Mouse (Mus musculus): ENCODE measurements around the gene Cdk8. TPM values are rescaled to one million over a fixed set of nuclear protein-coding genes. Genes with fewer than 3 reads are reported as not detected.

Cdk8 gene
- polyA plus RNA-seq, 1 experiment from 2014 or later: 41.5 TPM

DNA sequence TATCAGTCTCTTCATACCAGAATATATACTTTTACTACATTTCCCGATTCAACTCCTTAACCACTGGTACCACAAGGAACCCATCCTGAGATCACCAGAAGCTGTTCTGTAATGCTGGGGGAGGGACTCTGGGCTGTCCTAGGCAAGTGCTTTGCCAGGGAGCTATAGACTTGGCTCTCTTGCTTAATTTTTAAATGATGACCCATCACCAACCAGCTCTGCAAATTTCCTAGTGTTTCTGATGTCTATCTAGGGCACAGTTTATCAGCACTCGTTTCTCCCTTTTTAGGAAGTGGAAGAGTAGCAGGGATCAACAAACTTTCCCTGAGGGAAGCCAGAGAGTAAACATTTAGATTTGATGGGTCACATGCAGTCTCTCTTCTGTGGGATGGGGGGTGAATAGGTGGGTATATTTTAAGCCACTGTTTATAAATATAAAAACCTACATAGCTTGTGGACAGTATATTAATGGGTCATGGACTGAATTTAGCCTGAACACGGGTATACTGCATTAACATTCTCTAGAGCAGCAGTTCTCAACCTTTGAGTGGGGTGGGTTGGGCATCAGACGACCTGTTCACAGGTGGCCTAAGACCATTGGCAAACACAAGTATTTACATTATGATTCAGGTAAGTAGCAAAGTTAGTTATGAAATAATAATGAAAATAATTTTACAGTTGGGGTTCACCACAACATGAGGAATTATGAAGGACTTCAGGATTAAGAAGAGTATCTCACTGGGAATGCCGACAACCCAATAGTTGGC, 20.8 kb downstream of the Cdk8 start:
- WGBS: 89% methylated on average over 5 of the region's 5 CpGs
- ATAC-seq (replicated peaks; ENCODE audit: low FRiP score) (no peak), DNase-seq (ENCODE audit: low spot score) (no peak)
- Histone ChIP-seq H3K36me3 (ENCODE audit: control insufficient read depth, insufficient read depth, low read length) (no peaks in the 10 kb centered on the region), H3K4me1 (replicated peaks; ENCODE audit: control insufficient read depth, insufficient read depth, low read length) (no peaks in the 10 kb centered on the region), H3K27ac (ENCODE audit: low read depth, low read length) (no peak overlapping the region), H3K4me3 (ENCODE audit: low read depth, low read length) (no peak overlapping the region), H3K27me3 (ENCODE audit: control insufficient read depth, insufficient read depth, low read length) (no peaks in the 10 kb centered on the region), H3K4me2 (ENCODE audit: low read depth, low read length, severe bottlenecking) (no peak overlapping the region), H3K9me3 (ENCODE audit: control insufficient read depth, low read length) (no peaks in the 10 kb centered on the region), H3K9ac (ENCODE audit: low read length) (no peak overlapping the region)

- Histone ChIP-seq H3K4me3 (ENCODE audit: low read depth, low read length) (no peak overlapping the region), H3K4me2 (ENCODE audit: low read depth, low read length, severe bottlenecking) (no peak overlapping the region), H3K27ac (ENCODE audit: low read depth, low read length) (no peak overlapping the region), H3K4me1 (replicated peaks; ENCODE audit: control insufficient read depth, insufficient read depth, low read length) (no peaks in the 10 kb centered on the region), H3K9ac (ENCODE audit: low read length) (no peak overlapping the region), H3K27me3 (ENCODE audit: control insufficient read depth, insufficient read depth, low read length) (no peaks in the 10 kb centered on the region), H3K36me3 (ENCODE audit: control insufficient read depth, insufficient read depth, low read length) (no peaks in the 10 kb centered on the region), H3K9me3 (ENCODE audit: control insufficient read depth, low read length) (no peaks in the 10 kb centered on the region; the same call in 1 of the 2 replicates)
- ATAC-seq (replicated peaks; ENCODE audit: low FRiP score): no peak
- 91% methylated on average over 5 of the region's 5 CpGs for WGBS
- no peak for DNase-seq (ENCODE audit: low spot score)
Measured at GRCm38 (mm10) chr5:146253644-146254043, 22.6 kb downstream of the Cdk8 start.

GRCm38 (mm10) chr5:146260003-146260402, 29.0 kb downstream of the Cdk8 start:
- WGBS: 54% methylated on average over 9 of the region's 9 CpGs
- ATAC-seq (replicated peaks; ENCODE audit: low FRiP score) (no peak), DNase-seq (ENCODE audit: low spot score) (no peak)
- no peaks in the 10 kb centered on the region for H3K4me1 ChIP-seq (replicated peaks; ENCODE audit: control insufficient read depth, insufficient read depth, low read length)
- no peak overlapping the region for H3K4me3 ChIP-seq (ENCODE audit: low read depth, low read length)
- no peaks in the 10 kb centered on the region; the same call in 1 of the 2 replicates for H3K9me3 ChIP-seq (ENCODE audit: control insufficient read depth, low read length)
- H3K9ac ChIP-seq (ENCODE audit: low read length): no peak overlapping the region
- no peak overlapping the region for H3K4me2 ChIP-seq (ENCODE audit: low read depth, low read length, severe bottlenecking)
- H3K36me3 ChIP-seq (ENCODE audit: control insufficient read depth, insufficient read depth, low read length): no peaks in the 10 kb centered on the region
- H3K27me3 ChIP-seq (ENCODE audit: control insufficient read depth, insufficient read depth, low read length): no peaks in the 10 kb centered on the region
- no peak overlapping the region for H3K27ac ChIP-seq (ENCODE audit: low read depth, low read length)

DNA sequence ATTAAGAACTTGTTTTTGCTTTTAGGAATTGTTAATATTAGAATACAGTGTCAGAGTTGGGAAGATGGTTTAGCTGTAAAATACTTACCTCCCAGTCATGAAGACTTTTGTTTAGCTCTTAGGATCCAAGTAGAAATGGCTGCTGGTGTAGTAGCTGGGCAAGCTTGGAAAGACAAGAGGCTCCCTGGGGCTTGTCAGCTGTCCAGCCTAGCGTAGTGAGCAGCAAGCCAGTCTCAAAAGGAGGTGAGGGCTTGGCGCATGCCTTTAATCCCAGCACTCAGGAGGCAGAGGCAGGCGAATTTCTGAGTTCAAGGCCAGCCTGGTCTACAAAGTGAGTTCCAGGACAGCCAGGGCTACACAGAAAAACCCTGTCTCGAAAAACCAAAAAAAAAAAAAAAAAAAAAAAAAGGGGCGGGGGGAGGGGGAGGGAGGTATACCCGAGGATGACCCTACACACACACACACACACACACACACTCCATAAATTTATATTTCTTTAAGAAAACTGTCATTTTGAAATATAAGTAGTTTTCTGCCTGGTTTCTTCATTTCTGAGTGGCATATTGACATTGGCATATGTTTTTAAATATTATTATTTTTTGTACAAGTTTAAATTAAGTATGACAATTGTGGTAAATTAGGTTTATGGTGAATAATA, 35.0 kb downstream of the Cdk8 start:
- no peak overlapping the region for H3K4me3 ChIP-seq (ENCODE audit: low read depth, low read length)
- H3K27me3 ChIP-seq (ENCODE audit: control insufficient read depth, insufficient read depth, low read length): no peaks in the 10 kb centered on the region
- no peaks in the 10 kb centered on the region for H3K36me3 ChIP-seq (ENCODE audit: control insufficient read depth, insufficient read depth, low read length)
- no peaks in the 10 kb centered on the region for H3K4me1 ChIP-seq (replicated peaks; ENCODE audit: control insufficient read depth, insufficient read depth, low read length)
- no peak overlapping the region for H3K9ac ChIP-seq (ENCODE audit: low read length)
- H3K27ac ChIP-seq (ENCODE audit: low read depth, low read length): no peak overlapping the region
- H3K9me3 ChIP-seq (ENCODE audit: control insufficient read depth, low read length): no peaks in the 10 kb centered on the region
- ATAC-seq (replicated peaks; ENCODE audit: low FRiP score) (no peak), DNase-seq (ENCODE audit: low spot score) (no peak)
- H3K4me2 ChIP-seq (ENCODE audit: low read depth, low read length, severe bottlenecking): no peak overlapping the region
- 83% methylated on average over 4 of the region's 6 CpGs for WGBS

DNA sequence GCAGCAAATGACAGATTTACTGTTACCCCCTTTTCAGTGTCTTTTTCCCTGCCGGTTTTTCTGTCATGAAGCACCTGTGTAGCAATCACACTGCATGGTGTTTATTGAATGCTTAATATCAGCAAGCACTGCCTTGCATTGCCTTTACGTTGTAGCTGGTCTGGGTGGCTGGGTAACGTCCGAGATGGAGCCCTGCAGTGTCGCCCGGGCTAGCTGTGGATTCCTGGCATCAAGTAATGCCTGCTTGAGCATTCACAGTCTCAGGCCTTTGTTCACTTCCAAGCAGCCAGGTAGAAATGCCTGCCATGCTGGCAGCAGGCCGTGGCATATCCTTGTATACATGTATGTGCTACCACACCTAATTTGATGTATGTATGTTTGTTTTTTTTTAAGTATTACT, 36.7 kb downstream of the Cdk8 start:
- Histone ChIP-seq H3K4me1 (replicated peaks; ENCODE audit: control insufficient read depth, insufficient read depth, low read length) (no peaks in the 10 kb centered on the region), H3K27me3 (ENCODE audit: control insufficient read depth, insufficient read depth, low read length) (no peaks in the 10 kb centered on the region), H3K27ac (ENCODE audit: low read depth, low read length) (no peak overlapping the region), H3K36me3 (ENCODE audit: control insufficient read depth, insufficient read depth, low read length) (no peaks in the 10 kb centered on the region), H3K9ac (ENCODE audit: low read length) (no peak overlapping the region), H3K4me2 (ENCODE audit: low read depth, low read length, severe bottlenecking) (no peak overlapping the region), H3K4me3 (ENCODE audit: low read depth, low read length) (no peak overlapping the region), H3K9me3 (ENCODE audit: control insufficient read depth, low read length) (no peaks in the 10 kb centered on the region)
- ATAC-seq (replicated peaks; ENCODE audit: low FRiP score) (no peak), DNase-seq (ENCODE audit: low spot score) (no peak)
- 93% methylated on average over 7 of the region's 7 CpGs for WGBS

DNA sequence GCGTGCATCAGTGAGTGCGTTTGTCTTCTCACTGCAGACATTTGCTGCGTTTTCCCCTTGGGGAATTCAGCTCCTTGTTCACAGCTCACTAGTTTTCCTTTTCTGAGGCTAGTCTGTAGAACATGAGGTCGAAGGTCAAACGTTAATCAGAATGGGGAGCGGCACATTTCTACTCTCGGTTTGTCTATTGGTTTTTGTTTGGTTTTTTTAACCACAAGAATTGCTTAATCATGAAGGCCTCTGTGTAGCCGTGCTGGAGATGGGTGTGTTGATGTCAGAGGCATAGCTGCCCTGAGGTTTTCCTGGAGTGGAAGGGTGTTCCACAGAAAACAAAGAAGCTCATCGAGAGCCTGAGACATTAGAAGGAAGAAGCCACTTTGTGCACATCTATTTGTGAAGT, 39.6 kb downstream of the Cdk8 start:
- Histone ChIP-seq H3K27me3 (ENCODE audit: control insufficient read depth, insufficient read depth, low read length) (no peaks in the 10 kb centered on the region), H3K36me3 (ENCODE audit: control insufficient read depth, insufficient read depth, low read length) (no peaks in the 10 kb centered on the region), H3K4me3 (ENCODE audit: low read depth, low read length) (no peak overlapping the region), H3K4me2 (ENCODE audit: low read depth, low read length, severe bottlenecking) (no peak overlapping the region), H3K4me1 (replicated peaks; ENCODE audit: control insufficient read depth, insufficient read depth, low read length) (no peaks in the 10 kb centered on the region), H3K27ac (ENCODE audit: low read depth, low read length) (no peak overlapping the region), H3K9me3 (ENCODE audit: control insufficient read depth, low read length) (no peaks in the 10 kb centered on the region), H3K9ac (ENCODE audit: low read length) (no peak overlapping the region)
- ATAC-seq (replicated peaks; ENCODE audit: low FRiP score) (no peak), DNase-seq (ENCODE audit: low spot score) (no peak)
- 93% methylated on average over 9 of the region's 9 CpGs for WGBS

DNA sequence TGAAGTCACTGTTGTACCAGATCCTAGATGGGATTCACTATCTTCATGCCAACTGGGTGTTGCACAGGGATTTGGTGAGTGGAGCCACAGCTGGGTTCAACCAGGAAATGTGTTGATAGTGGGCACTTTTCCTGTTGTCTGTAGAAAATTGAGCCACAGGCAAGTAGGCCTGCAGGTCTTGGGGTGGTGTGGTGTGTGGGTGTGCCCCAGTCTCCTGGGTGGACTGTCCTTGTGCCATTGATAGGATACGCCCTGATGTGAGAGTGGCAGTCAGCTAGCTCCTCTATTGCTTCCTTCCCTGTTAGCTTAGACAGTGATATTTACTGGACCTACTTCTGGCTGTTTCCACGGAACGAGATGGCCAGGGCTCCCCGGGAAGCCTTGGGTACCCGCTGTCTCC, 40.6 kb downstream of the Cdk8 start:
- no peaks in the 10 kb centered on the region for H3K9me3 ChIP-seq (ENCODE audit: control insufficient read depth, low read length)
- ATAC-seq (replicated peaks; ENCODE audit: low FRiP score) (no peak), DNase-seq (ENCODE audit: low spot score) (no peak)
- no peak overlapping the region for H3K4me3 ChIP-seq (ENCODE audit: low read depth, low read length)
- H3K27me3 ChIP-seq (ENCODE audit: control insufficient read depth, insufficient read depth, low read length): no peaks in the 10 kb centered on the region
- no peaks in the 10 kb centered on the region for H3K36me3 ChIP-seq (ENCODE audit: control insufficient read depth, insufficient read depth, low read length)
- no peak overlapping the region for H3K4me2 ChIP-seq (ENCODE audit: low read depth, low read length, severe bottlenecking)
- H3K9ac ChIP-seq (ENCODE audit: low read length): no peak overlapping the region
- 86% methylated on average over 5 of the region's 5 CpGs for WGBS
- no peaks in the 10 kb centered on the region for H3K4me1 ChIP-seq (replicated peaks; ENCODE audit: control insufficient read depth, insufficient read depth, low read length)
- H3K27ac ChIP-seq (ENCODE audit: low read depth, low read length): no peak overlapping the region

DNA sequence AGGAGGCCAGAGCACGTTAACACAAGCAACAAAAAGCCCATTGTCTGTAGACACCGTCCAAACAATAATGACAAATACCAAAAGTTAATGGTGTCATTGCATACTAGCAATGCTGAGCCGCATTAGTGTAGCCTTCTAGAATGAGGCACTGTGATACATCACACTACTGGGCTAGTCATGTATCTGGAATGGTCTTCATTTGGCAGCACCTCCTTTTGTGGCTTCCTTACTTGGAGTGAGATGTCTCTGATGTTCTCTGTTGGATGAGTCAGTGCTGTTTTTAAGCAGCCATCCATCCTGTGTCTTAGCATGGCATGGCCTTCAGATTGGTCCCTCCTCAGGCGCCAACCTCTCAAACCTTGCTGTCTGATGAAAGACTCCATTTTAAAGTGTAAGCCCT, 42.1 kb downstream of the Cdk8 start:
- Histone ChIP-seq H3K36me3 (ENCODE audit: control insufficient read depth, insufficient read depth, low read length) (no peaks in the 10 kb centered on the region), H3K9me3 (ENCODE audit: control insufficient read depth, low read length) (no peaks in the 10 kb centered on the region), H3K4me2 (ENCODE audit: low read depth, low read length, severe bottlenecking) (no peak overlapping the region), H3K9ac (ENCODE audit: low read length) (no peak overlapping the region), H3K27ac (ENCODE audit: low read depth, low read length) (no peak overlapping the region), H3K27me3 (ENCODE audit: control insufficient read depth, insufficient read depth, low read length) (no peaks in the 10 kb centered on the region), H3K4me1 (replicated peaks; ENCODE audit: control insufficient read depth, insufficient read depth, low read length) (no peaks in the 10 kb centered on the region), H3K4me3 (ENCODE audit: low read depth, low read length) (no peak overlapping the region)
- WGBS: 87% methylated on average over 4 of the region's 4 CpGs
- DNase-seq (ENCODE audit: low spot score): no peak
- ATAC-seq (replicated peaks; ENCODE audit: low FRiP score): no peak

Measured in forebrain, embryonic 11.5 days (tissue).